Mouse (Mus musculus) C3H10T1/2 (cell line): ENCODE data around the gene Rtraf. TPM values are rescaled to one million over a fixed set of nuclear protein-coding genes. Genes with fewer than 3 reads are reported as not detected.

Source experiments
- polyA plus RNA-seq, 2 experiments: library from polyadenylated mRNA; unstranded; fragments of >200 nt; fragmentation: generic; extraction: Trizol; gene quantifications; one replicate each; pipeline ENCODE4 v1.2.1; 2012; ENCODE audit warnings: missing spikeins in 2 of 2

Gene Rtraf
- 100 to 1,000 TPM in 1 of 2 experiments, 10 to 100 TPM in 1; 42.5 to 155 TPM for polyA plus RNA-seq

DNA sequence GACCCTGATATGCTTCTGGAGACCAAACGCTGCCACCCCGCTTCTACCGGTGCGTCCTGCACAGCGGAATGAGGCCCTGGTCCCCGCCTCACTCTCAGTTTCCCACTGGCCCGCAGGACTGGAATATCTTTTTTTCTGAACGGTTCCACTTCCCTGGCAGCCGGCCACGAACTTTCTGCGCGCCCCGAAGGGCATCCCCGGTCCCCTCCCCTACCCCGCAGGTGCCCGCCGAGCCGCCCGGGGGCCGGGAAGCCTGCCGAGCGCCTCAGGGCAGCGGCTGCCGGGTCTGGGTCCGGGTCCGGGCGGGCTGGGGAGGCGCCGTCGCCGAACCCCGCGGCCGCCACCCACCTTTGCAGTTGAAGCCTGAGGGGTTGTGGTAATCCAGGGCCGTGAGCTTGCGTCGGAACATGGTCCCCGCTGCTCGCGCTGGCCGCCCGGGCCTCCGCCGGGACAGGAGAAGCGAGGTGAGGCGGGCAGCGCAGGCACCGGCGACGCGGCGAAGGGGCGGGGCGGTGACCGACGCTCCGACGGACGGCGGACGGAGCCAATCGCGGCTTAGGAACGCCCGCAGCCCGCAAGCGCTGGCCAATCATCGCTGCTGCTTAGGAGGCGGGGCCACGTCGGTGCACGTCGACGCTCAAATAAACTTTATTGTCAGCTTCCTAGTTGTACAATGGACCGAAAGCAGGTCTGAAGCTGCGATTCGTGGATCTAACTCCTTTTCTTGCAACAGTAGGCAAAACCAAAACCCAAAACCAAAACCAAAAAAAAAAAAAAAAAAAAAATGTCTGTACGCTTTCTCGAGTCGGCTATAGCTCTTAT lies at the start of gene Rtraf:
Rtraf (minus strand) TSS at position 504 of the 822 bp plus-strand sequence.

Other genes with a start within 250 kb of the Rtraf start
- gene Gm2237, start 238.7 kb downstream of the Rtraf start, polyA plus RNA-seq, result under 1 TPM; 0.02 to 0.45 TPM
- not detected for gene Gm5458, start 221.2 kb downstream of the Rtraf start, polyA plus RNA-seq
- gene Nid2, start 72.6 kb downstream of the Rtraf start, polyA plus RNA-seq, result 100 to 1,000 TPM in 1 of 2 experiments, under 1 TPM in 1; 0.59 to 200 TPM
- gene Gng2, start 153.8 kb upstream of the Rtraf start, polyA plus RNA-seq, result under 1 TPM in 1 of 2 experiments, not detected in 1; 0.13 TPM